Mouse (Mus musculus): ENCODE measurements at regions not wholly inside any gene's neighbourhood (a gene's known extent, or its start where the extent isn't known, plus 50 kb on each side); places are given as distances from the start of the nearest gene placed in this dataset.

DNA sequence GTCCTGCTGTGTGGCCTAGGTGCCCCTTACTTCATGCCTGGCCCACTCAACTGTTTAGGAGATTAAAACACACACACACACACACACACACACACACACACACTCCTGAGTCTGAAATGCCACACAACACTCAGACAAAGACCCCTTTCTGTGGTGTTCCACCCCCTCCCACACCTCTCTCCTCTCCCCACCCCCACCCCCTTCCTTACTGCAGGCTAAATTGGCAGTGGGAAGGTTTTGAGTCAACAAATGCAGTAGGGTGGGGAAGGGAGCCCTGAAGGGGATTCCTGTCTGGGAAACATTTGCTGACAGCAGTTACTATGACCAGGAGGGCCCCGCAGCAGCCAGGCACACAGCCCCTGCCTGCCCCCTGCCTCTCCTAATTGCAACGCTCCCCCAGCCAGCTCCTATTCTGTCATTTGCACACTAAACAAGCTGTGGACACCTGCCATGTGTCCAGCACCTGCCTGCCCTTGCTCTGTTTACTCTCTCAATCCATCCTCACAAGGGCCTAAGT lies 69.5 kb downstream of the Ephb3 start:
- ATAC-seq, result no peak

DNA sequence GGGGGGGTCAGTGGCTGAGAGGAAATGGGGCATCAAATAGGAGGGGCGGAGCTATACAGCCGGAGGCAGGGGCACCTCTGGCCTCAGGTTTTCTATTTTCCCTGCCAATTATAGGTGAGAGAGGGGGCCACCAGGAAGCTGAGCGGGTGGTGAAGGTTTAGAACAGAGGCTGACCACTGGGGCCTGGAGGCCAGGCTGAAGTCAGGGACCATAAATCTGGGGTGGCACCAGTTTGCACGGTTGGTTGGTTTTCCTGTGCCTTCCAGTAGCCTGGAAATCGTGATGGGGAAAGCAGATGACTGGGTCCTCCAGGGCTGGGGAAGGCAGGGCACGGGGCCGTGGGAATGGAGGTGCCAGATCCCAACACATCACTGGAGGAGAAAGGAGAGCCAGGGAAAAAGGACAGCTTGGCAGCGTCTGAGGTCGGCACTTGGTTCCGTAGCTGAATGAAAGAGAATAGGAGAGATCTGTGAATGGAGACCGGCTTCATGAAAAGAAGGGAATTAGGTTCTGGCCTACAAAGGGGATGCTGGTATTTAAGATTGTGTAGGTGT lies 73.3 kb downstream of the Ephb3 start:
- ATAC-seq, result no peak

DNA sequence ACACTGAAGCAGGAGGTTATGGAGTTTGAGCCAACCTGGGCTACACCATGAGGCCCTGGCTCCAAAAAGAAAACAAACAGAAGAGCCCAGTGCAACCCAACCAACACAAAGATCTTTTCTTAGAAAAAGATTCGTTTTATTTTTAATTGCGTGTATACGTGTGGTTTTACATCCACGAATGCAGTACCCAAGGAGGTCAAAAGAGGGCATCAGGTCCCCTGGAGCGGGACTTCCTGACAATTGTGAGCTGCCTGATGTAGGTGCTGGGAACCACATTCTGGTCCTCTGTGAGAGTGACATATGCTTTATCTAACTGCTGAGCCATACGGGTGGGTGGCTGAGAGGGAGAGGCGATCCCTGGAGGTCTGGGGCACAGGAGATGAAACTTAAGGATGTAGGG lies 73.8 kb downstream of the Ephb3 start:
- ATAC-seq, result no peak

- ATAC-seq, result no peak
These were observed 75.7 kb downstream of the Ephb3 start for GRCm38 (mm10) chr16:21280200-21280627.

GRCm38 (mm10) chr16:21281958-21282730 lies 77.6 kb downstream of the Ephb3 start:
- no peak for ATAC-seq

DNA sequence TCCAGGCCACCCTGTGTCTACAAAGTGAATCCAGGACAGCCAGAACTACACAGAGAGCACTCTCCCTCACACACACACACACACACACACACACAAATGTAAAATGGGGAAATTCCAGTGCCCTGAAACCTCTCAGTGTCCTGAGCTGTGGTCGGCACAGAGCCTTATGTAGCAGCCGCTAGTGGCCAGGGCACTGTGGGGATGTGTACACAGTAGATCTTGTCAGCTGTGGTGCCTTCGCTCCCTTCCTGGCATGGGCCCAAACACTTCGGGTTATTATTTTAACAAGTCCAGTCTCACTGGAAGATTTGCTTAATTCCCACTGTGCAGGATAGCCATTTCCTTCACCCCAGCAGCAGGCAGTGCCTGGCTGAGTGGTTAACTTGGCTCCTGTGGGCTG lies 81.5 kb downstream of the Ephb3 start:
- ATAC-seq, result no peak

- ATAC-seq, result no peak
These were observed 85.0 kb downstream of the Ephb3 start for GRCm38 (mm10) chr16:21289528-21289927.

- no peak for ATAC-seq
These were observed 88.5 kb downstream of the Ephb3 start for GRCm38 (mm10) chr16:21293010-21293409.

GRCm38 (mm10) chr16:21293569-21293968 lies 89.0 kb downstream of the Ephb3 start:
- ATAC-seq, result no peak

DNA sequence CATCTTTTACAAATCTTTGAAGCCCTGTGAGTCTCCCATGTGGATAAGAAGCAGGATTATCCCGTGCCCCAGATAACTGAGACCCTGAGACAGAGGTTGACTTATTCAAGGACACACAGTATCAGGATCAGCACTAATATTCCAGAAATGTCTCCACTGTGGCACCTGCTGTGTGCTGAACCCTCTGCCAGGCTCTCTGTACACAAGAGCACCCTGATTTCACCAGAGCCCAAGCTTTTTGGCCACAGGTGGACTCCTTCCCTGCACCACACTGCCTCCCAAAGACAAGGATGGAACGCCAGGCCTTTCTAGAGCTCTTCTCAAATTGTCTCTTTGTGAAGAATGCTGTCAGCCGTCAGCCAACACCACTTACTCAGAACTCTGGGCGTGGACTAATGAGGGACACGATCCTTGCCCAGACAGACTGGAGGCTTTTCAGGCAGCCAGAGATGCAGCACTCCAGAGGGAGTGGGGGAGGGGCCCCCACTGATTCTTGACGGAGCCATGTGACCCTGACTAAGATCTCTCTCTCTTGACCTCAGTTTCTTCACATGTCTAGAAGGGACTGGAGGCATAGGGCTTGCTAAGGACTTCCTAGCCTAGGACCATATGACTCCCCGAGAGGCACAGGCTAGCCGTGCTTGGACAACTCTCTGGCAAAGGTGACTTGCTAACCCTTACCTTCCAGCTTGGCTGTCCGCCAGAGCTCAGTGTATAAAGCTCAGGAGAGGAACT lies 90.3 kb downstream of the Ephb3 start:
- ATAC-seq, result no peak

GRCm38 (mm10) chr16:21295956-21296733 lies 91.6 kb downstream of the Ephb3 start:
- no peak for ATAC-seq

DNA sequence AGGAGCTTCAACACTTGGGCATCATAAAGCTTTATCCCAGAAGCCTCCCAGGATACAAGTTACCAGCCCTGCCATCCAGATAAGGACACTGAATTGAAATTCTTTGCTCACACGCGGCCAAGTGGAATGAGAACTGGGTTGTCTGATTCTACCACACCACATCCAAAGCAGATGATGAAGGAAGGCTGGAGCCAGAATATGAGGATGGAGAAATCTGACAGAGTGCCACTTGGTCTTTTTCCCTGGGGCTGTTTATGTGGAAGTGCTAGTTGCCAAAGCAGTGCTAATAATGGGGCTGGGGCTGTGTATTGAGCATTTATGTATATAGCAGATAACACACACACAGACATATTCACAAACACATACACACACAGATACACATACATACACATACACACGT lies 92.2 kb downstream of the Ephb3 start:
- ATAC-seq, result no peak

DNA sequence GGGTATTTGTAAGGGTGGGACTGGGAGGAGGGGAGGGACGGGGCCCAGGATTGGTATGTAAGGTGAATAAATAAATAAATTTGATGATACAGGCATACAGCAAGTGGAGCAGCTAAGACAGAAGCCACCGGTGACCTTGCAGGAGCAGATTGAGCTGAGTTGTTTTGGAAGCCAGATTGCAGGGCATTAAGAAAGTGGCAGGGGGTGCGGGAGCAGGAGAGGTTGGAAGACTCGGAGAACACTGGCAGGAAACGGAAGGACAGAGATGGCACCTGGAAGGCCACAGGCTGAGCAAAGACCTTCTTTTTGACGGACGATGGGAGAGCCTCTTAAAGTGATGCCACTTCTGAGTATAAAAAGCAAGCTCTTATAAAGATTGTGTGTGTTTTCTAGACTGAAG lies 94.3 kb downstream of the Ephb3 start:
- no peak for ATAC-seq

- ATAC-seq, result no peak
These were observed 101.3 kb downstream of the Ephb3 start for GRCm38 (mm10) chr16:21305859-21306258.

DNA sequence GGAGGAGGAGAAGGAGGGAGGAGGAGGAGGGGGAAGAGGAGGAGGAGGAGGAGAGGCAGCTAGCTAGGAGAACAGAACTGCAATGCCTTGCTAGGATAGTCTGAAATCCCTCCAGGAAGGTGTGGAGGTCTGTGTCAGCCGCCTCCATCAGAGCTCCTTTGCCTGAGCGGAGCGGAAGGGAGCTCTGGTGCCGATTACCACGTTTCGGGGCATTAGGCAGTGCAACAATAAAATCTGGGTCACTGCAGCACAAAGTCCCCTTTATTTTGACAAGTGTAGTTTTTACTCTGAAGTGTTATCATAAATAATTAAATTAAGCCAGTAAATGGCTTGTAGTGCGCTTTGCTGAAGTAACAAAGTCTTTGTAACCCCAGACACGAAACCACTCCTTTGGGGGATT lies 104.0 kb downstream of the Ephb3 start:
- no peak for ATAC-seq

DNA sequence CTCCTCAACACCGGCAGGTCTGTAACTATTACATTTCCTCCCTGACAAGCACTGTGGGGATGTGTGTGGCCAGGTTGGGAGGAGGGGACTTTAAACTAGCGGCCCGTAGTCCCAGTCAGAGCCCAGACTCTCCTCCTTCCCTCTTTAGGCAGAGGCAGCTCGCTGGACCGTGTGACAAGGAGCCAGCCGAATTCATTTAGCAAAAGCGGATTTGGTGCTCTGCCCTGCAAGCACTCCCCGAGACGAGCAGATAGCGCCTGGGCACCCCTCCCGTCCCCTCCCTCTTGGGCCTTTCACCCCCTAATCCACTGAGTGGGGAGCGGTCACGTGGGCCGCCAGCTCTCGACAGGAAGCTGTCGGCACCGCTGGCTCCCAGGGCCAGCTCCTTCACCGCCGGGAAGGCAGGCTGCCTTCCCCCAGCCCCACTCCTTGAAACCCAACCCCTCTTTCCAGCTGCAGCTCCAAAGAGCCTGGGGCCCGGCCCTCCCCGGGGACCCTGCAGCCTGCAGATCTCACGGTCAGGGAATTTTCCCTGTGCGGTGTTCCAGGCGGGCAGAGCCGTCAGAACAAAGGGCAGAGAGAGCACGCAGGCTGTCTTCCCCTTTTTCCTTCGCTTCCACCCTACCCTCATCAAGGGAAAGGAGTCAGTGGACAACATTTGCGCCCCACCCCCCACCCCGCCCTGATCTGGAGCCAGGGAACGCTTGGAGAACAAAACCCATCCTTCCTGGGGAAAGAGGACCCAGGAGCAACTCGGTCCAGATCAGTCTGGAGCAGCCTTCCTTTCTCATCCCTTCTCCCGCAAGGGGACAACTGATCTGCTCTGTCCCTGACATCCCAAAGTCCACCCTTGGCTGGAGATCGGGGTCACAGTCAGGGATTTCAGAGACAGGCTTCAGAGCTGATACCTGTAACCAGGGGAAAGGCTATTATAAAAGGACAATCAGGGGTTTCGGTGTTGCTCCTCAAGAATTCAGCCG lies 106.4 kb downstream of the Ephb3 start:
- ATAC-seq, result peak; percentile 87

GRCm38 (mm10) chr16:21311781-21312180 lies 107.2 kb downstream of the Ephb3 start:
- ATAC-seq, result no peak

GRCm38 (mm10) chr16:21315751-21316151 lies 107.2 kb upstream of the Vps8 start:
- no peak for ATAC-seq

DNA sequence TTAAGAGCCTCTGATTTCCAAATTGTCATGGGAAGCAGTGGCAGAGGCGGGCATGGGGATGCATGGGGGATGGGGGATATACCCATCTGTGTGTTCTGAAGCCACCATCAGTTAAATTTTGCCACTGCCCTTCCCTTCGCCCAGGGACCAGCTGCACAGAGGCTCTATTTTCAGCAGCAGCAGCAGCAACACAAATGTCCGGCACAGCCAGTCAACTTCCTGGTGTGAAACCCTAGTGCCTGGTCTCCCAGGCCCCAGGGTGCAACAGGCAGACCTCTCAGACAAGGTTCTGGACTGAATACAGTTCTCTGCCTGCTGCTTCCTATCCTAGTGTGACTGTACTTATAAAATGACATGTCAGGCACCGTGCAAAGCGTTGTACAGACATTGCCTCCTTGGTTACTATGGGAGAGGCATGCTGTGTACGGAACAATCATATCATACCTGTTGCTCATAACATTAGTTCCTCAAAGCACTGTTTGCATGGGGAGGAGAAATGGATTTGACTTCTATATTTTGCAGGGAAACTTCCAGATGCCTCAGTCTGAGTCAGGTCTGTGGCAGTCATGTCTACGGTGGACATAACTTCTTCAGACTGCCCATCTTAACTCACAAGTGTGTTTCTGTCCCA lies 104.8 kb upstream of the Vps8 start:
- no peak for ATAC-seq

DNA sequence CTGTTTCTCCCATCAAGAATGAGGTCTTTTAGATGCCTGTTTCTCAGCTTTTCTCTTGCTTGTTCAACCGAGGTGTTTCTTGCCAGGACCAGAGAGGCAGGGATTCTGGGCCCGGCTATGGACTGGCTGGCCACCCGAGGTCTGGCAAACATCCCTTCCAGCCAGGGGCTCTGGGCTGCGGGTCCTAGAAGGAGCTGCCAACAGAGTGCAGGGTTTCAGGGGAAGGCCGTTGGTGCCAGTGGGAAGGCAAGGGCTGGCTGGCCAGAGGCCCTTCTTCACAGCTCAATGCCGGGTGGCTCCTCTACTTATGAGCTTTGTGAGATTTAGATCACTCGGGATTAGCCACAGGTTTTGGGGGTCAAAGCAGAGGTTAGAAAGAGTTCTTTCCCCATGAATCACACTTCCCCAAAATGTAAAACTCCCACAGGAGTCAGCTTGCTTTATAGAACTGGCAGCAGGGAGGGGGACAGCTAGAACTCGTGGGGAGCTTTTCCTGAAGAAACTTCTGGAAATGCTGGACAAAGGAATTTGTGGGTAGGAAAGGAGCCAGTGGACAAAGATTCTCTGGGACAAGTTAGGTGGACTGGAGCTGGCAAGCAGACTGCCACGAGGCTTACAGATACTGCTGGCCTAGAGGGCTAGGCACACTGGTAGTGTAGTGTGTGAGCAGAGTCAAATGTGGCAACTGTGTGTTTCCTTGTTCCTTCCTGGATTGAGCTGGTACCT lies 104.1 kb upstream of the Vps8 start:
- no peak for ATAC-seq

Measured in inflammation-experienced regulatory T-cells, adult 6 months (primary cell).